In genomic region chr7:19257390-19258022, GRCm38 (mm10) we compare ENCODE assay signal across 8 mouse cellular contexts. TPM values are rescaled to one million over a fixed set of nuclear protein-coding genes. Genes with fewer than 3 reads are reported as not detected.
A peak's percentile ranks its signal among the peaks of the same experiment; 100 is the strongest.
DNase-seq lines count a peak whose midpoint lies in the region; ATAC-seq and TF ChIP-seq lines count a peak whose summit lies in the region.

No protein-coding gene starts in this region.

- peaks cover 0 to 18% of the 10 kb centered on the region in 2 experiments; a peak in 2 of 4 replicates for H3K4me1 ChIP-seq in ES-E14 (ENCODE audit: control insufficient read depth in 2 of 2, insufficient read depth in 2 of 2, low read length in 2 of 2, poor library complexity in 1 of 2)
- H3K4me1 ChIP-seq in hindbrain, embryonic 16.5 days (ENCODE audit: control insufficient read depth, insufficient read depth, low read depth, low read length) = no peaks in the 10 kb centered on the region
- H3K4me1 ChIP-seq in spleen, adult 2 months (ENCODE audit: control insufficient read depth, insufficient read depth, insufficient read length) = peaks cover 4% of the 10 kb centered on the region; the same call in 1 of the 2 replicates

- DNase-seq in ES-E14 (ENCODE audit: low read depth, low spot score) = peak; percentile 96
- DNase-seq in brain, embryonic 14.5 days (ENCODE audit: low read depth) = peak; percentile 85
- peak; percentile 76 for DNase-seq in gastrocnemius, adult 2 months
- peak; percentile 34 to 52 for DNase-seq in left cerebral cortex, postnatal 36 days (ENCODE audit: low spot score in 2 of 2)
- peak; percentile 79 for DNase-seq in mesoderm, embryonic 11.5 days (ENCODE audit: low read depth, low spot score)
- DNase-seq in spleen, adult 2 months (ENCODE audit: low read depth in 1 of 2, low spot score in 2 of 2) = peak in 1 of 2 experiments; percentile 14

- in situ Hi-C loops in ES-E14 (cut with MboI; ENCODE audit: low sequenced_read_pairs in 2 of 2, unreplicated experiment in 2 of 2) = no loop called here

- no peaks in the 10 kb centered on the region for H3K27me3 ChIP-seq in hindbrain, embryonic 16.5 days (replicated peaks; ENCODE audit: control insufficient read depth, insufficient read depth, low read length)
- H3K27me3 ChIP-seq in spleen, adult 2 months (ENCODE audit: control insufficient read depth, insufficient read depth, low read length) = no peaks in the 10 kb centered on the region

- H3K9me3 ChIP-seq in ES-E14 (ENCODE audit: control insufficient read depth, insufficient read depth, low read depth, low read length) = no peaks in the 10 kb centered on the region
- no peaks in the 10 kb centered on the region for H3K9me3 ChIP-seq in hindbrain, embryonic 16.5 days (ENCODE audit: control insufficient read depth, low read length)

- TF ChIP-seq CTCF in brain, embryonic 14.5 days (IDR thresholded peaks at IDR 0.05; ENCODE audit: borderline replicate concordance, extremely low read depth, insufficient read depth, insufficient read length) = no peak
- no peak for TF ChIP-seq CTCF in gastrocnemius, adult 2 months (IDR thresholded peaks at IDR 0.05)
- TF ChIP-seq CTCF in spleen, adult 2 months (IDR thresholded peaks at IDR 0.05; ENCODE audit: extremely low read depth, insufficient read depth, insufficient read length, insufficient replicate concordance) = no peak

- H3K27ac ChIP-seq in ES-E14 (ENCODE audit: insufficient read depth, low read depth, low read length, poor library complexity, severe bottlenecking) = peak overlapping the region; percentile 14; the same call in 1 of the 2 replicates
- H3K27ac ChIP-seq in gastrocnemius, adult 2 months = peak overlapping the region; percentile 46; the same call in 1 of the 2 replicates
- H3K27ac ChIP-seq in hindbrain, embryonic 16.5 days (ENCODE audit: low read depth, low read length) = no peak overlapping the region
- H3K27ac ChIP-seq in spleen, adult 2 months (ENCODE audit: insufficient read depth, low read length) = peak overlapping the region; percentile 40; the same call in 1 of the 2 replicates

- peaks cover 42% of the 10 kb centered on the region for H3K36me3 ChIP-seq in ES-E14 (ENCODE audit: control insufficient read depth, insufficient read depth, low read length, poor library complexity, severe bottlenecking)
- peaks cover 22% of the 10 kb centered on the region for H3K36me3 ChIP-seq in hindbrain, embryonic 16.5 days (ENCODE audit: control insufficient read depth, insufficient read depth, low read length)
- peaks cover 51% of the 10 kb centered on the region for H3K36me3 ChIP-seq in spleen, adult 2 months (ENCODE audit: control insufficient read depth, insufficient read depth, low read length)

- no peak overlapping the region for H3K9ac ChIP-seq in ES-E14 (ENCODE audit: insufficient read depth, low read depth, low read length, poor library complexity, severe bottlenecking)
- H3K9ac ChIP-seq in hindbrain, embryonic 16.5 days (ENCODE audit: low read depth, low read length) = no peak overlapping the region

- ATAC-seq in hindbrain, embryonic 16.5 days = peak; percentile 67
- ATAC-seq in inflammation-experienced regulatory T-cells, adult 6 months = no peak

- intact Hi-C loops in gastrocnemius, adult 2 months (cut with DNase I) = no loop called here
- intact Hi-C loops in left cerebral cortex, postnatal 36 days (cut with DNase I) = no loop called here

- WGBS in hindbrain, embryonic 16.5 days = 34% methylated on average over 11 of the region's 11 CpGs
- WGBS in spleen, adult 2 months = 47% methylated on average over 11 of the region's 11 CpGs

- no peak for TF ChIP-seq POLR2A in brain, embryonic 14.5 days (IDR thresholded peaks at IDR 0.05; ENCODE audit: borderline replicate concordance, extremely low read depth, insufficient read depth, insufficient read length, poor library complexity, severe bottlenecking)
- no peak for TF ChIP-seq POLR2A in spleen, adult 2 months (IDR thresholded peaks at IDR 0.05; ENCODE audit: low read depth, low read length)

- H3K4me2 ChIP-seq in hindbrain, embryonic 16.5 days (ENCODE audit: low read length) = no peak overlapping the region

- 0 out of 4 replicates have a peak overlapping the region, but pooled peaks of 1 of the 2 experiments have one; percentile 8 for H3K4me3 ChIP-seq in ES-E14 (ENCODE audit: insufficient read depth in 1 of 2, low read depth in 1 of 2, low read length in 2 of 2, poor library complexity in 1 of 2, severe bottlenecking in 1 of 2)
- H3K4me3 ChIP-seq in gastrocnemius, adult 2 months = no peak overlapping the region
- H3K4me3 ChIP-seq in hindbrain, embryonic 16.5 days (ENCODE audit: low read length) = no peak overlapping the region
- H3K4me3 ChIP-seq in spleen, adult 2 months (ENCODE audit: extremely low read depth, insufficient read depth, insufficient read length) = no peak overlapping the region

TF ChIP-seq in ES-E14, 5 proteins besides CTCF, POLR2A, EP300 and RAD21:
- TF ChIP-seq CHD2 (IDR thresholded peaks at IDR 0.05; ENCODE audit: low read depth, low read length) (0 out of 2 replicates have a peak, but pooled peaks have one; percentile 42), MAFK (IDR thresholded peaks at IDR 0.05; ENCODE audit: insufficient read depth, low read depth, low read length) (no peak), ZNF384 (IDR thresholded peaks at IDR 0.05; ENCODE audit: low read depth, low read length) (no peak), ZC3H11A (IDR thresholded peaks at IDR 0.05; ENCODE audit: borderline replicate concordance, low read depth, low read length) (no peak), HCFC1 (IDR thresholded peaks at IDR 0.05; ENCODE audit: borderline replicate concordance, insufficient read depth, low read length) (0 out of 2 replicates have a peak, but pooled peaks have one; percentile 26)

RNA-seq across cellular contexts. Expression of gene Vasp, which starts 14.1 kb away (rescaled TPM):
- 92.5 and 108 TPM in 2 replicates for total RNA-seq in ES-E14 (2012; rRNA removed)
- polyA plus RNA-seq in brain, embryonic 14.5 days (2012; rRNA removed) = 66.4 and 89.0 TPM in 2 replicates
- total RNA-seq in gastrocnemius, adult 2 months (2021) = 10 to 100 TPM; 13.6 to 17.3 TPM
- polyA plus RNA-seq in hindbrain, embryonic 16.5 days (2015; fragmentation: Nextera tagmentation; extraction: Ambion mirVana) = 39.9 and 42.9 TPM in 2 replicates
- total RNA-seq in left cerebral cortex, postnatal 36 days (2021) = 10 to 100 TPM; 11.2 to 13.5 TPM
- 335 and 437 TPM in 2 replicates for polyA plus RNA-seq in spleen, adult 2 months (2012; rRNA removed)
- 100 to 1,000 TPM in 1 of 3 experiments, 10 to 100 TPM in 2; 74.0 to 103 (median 94.6) TPM for polyA plus RNA-seq in inflammation-experienced regulatory T-cells, adult 6 months (2017; shearing (Covaris generic))

RNA-seq across cellular contexts. Expression of gene Ppm1n, which starts 22.4 kb away (rescaled TPM):
- 2.9 and 9.7 TPM in 2 replicates for total RNA-seq in ES-E14 (2012; rRNA removed)
- polyA plus RNA-seq in brain, embryonic 14.5 days (2012; rRNA removed) = 1.1 and 1.3 TPM in 2 replicates
- total RNA-seq in gastrocnemius, adult 2 months (2021) = under 1 TPM in 1 of 2 experiments, not detected in 1; 0.74 TPM
- 0.79 and 1.5 TPM in 2 replicates for polyA plus RNA-seq in hindbrain, embryonic 16.5 days (2015; fragmentation: Nextera tagmentation; extraction: Ambion mirVana)
- total RNA-seq in left cerebral cortex, postnatal 36 days (2021) = not detected
- polyA plus RNA-seq in spleen, adult 2 months (2012; rRNA removed) = 2.1 and 3.3 TPM in 2 replicates
- polyA plus RNA-seq in inflammation-experienced regulatory T-cells, adult 6 months (2017; shearing (Covaris generic)) = 1 to 10 TPM in 2 of 3 experiments, under 1 TPM in 1; 0.74 to 3.1 (median 2.1) TPM

RNA-seq across cellular contexts. Expression of gene Rtn2, which starts 24.9 kb away (rescaled TPM):
- total RNA-seq in ES-E14 (2012; rRNA removed) = 9.9 and 10.8 TPM in 2 replicates
- polyA plus RNA-seq in brain, embryonic 14.5 days (2012; rRNA removed) = 159 and 189 TPM in 2 replicates
- 1,000 to 10,000 TPM in 1 of 2 experiments, 100 to 1,000 TPM in 1; 987 to 1,150 TPM for total RNA-seq in gastrocnemius, adult 2 months (2021)
- polyA plus RNA-seq in hindbrain, embryonic 16.5 days (2015; fragmentation: Nextera tagmentation; extraction: Ambion mirVana) = 124 and 126 TPM in 2 replicates
- 100 to 1,000 TPM in 1 of 2 experiments, 10 to 100 TPM in 1; 98.6 to 121 TPM for total RNA-seq in left cerebral cortex, postnatal 36 days (2021)
- 7.7 and 9.1 TPM in 2 replicates for polyA plus RNA-seq in spleen, adult 2 months (2012; rRNA removed)
- not detected for polyA plus RNA-seq in inflammation-experienced regulatory T-cells, adult 6 months (2017; shearing (Covaris generic))

RNA-seq across cellular contexts. Expression of gene Opa3, which starts 29.4 kb away (rescaled TPM):
- 12.6 and 15.8 TPM in 2 replicates for total RNA-seq in ES-E14 (2012; rRNA removed)
- 31.1 and 33.3 TPM in 2 replicates for polyA plus RNA-seq in brain, embryonic 14.5 days (2012; rRNA removed)
- total RNA-seq in gastrocnemius, adult 2 months (2021) = 10 to 100 TPM; 41.9 to 52.4 TPM
- polyA plus RNA-seq in hindbrain, embryonic 16.5 days (2015; fragmentation: Nextera tagmentation; extraction: Ambion mirVana) = 39.9 and 41.5 TPM in 2 replicates
- total RNA-seq in left cerebral cortex, postnatal 36 days (2021) = 10 to 100 TPM; 41.0 to 45.7 TPM
- 14.7 and 17.7 TPM in 2 replicates for polyA plus RNA-seq in spleen, adult 2 months (2012; rRNA removed)
- 10 to 100 TPM; 14.3 to 20.8 (median 16.6) TPM for polyA plus RNA-seq in inflammation-experienced regulatory T-cells, adult 6 months (2017; shearing (Covaris generic))

RNA-seq across cellular contexts. Expression of gene Gpr4, which starts 45.2 kb away (rescaled TPM):
- 3.8 TPM in 2 replicates for total RNA-seq in ES-E14 (2012; rRNA removed)
- polyA plus RNA-seq in brain, embryonic 14.5 days (2012; rRNA removed) = 4.7 and 5.3 TPM in 2 replicates
- total RNA-seq in gastrocnemius, adult 2 months (2021) = 1 to 10 TPM; 1.9 to 2.9 TPM
- 3.1 and 4.4 TPM in 2 replicates for polyA plus RNA-seq in hindbrain, embryonic 16.5 days (2015; fragmentation: Nextera tagmentation; extraction: Ambion mirVana)
- total RNA-seq in left cerebral cortex, postnatal 36 days (2021) = 1 to 10 TPM; 2.1 to 4.6 TPM
- 6.5 and 9.3 TPM in 2 replicates for polyA plus RNA-seq in spleen, adult 2 months (2012; rRNA removed)
- polyA plus RNA-seq in inflammation-experienced regulatory T-cells, adult 6 months (2017; shearing (Covaris generic)) = under 1 TPM in 1 of 3 experiments, not detected in 2; 0.13 TPM

Comparison
In these comparisons a context has a peak if more than half of its experiments do, and no peak if none do; other contexts are left out.
1. RNA of gene Rtn2, which starts 24.9 kb away (polyA plus RNA-seq): 159 to 189 TPM in brain, embryonic 14.5 days and 124 to 126 TPM in hindbrain, embryonic 16.5 days; 7.7 to 9.1 TPM in spleen, adult 2 months and not detected in inflammation-experienced regulatory T-cells, adult 6 months; every median in the first group is over 10 times any median in the second.